Mouse (Mus musculus): ENCODE results near the gene Btbd17. TPM values are rescaled to one million over a fixed set of nuclear protein-coding genes. Genes with fewer than 3 reads are reported as not detected.

The Btbd17 gene
- polyA plus RNA-seq, 1 experiment: 0.04 TPM

DNA sequence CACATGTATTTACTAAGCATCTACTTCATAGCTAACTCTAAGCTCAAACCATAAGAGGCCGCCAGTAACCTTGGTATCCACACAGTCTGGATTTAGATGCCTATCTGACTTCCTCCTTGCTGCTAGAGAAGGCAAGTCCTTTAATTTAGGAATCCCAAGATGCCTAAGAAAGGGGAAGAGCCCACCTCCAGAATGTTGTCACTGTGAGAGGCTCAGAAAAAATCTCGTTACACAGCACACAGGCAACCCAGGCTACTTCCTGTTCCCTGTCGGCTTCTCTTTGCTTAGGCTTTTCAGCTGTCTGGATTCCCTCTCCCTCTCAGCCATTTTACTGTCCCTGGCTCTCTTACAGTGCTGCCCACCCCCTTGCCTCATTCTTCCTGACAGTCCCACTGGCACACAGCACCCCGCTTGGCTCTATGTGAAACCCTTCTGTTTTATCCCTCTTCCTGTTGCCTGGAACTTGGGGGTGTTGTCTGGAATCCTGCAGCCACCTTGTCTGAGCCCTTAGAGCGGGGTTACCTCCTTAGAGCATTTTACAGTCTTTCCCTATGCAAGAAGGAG lies 2.7 kb downstream of the Btbd17 start:
- Histone ChIP-seq H3K36me3 (replicated peaks; ENCODE audit: low read length) (no peaks in the 10 kb centered on the region), H3K4me1 (peaks cover 58% of the 10 kb centered on the region), H3K9me3 (no peaks in the 10 kb centered on the region), H3K27me3 (replicated peaks) (peaks cover 99% of the 10 kb centered on the region), H3K4me3 (replicated peaks) (no peak overlapping the region)
- TF ChIP-seq GATA1 (IDR thresholded peaks at IDR 0.05; ENCODE audit: borderline replicate concordance, low read length) (no peak), FLI1 (IDR thresholded peaks at IDR 0.05; ENCODE audit: low read length) (no peak)

GRCm38 (mm10) chr11:114791891-114792411 lies 3.8 kb downstream of the Btbd17 start:
- Histone ChIP-seq H3K27me3 (replicated peaks) (peaks cover 99% of the 10 kb centered on the region), H3K4me1 (peaks cover 58% of the 10 kb centered on the region), H3K4me3 (replicated peaks) (peak overlapping the region; percentile 65), H3K36me3 (replicated peaks; ENCODE audit: low read length) (no peaks in the 10 kb centered on the region), H3K9me3 (no peaks in the 10 kb centered on the region)
- no peak for TF ChIP-seq FLI1 (IDR thresholded peaks at IDR 0.05; ENCODE audit: low read length)

- peak overlapping the region; percentile 65 for H3K4me3 ChIP-seq (replicated peaks)
- peaks cover 99% of the 10 kb centered on the region for H3K27me3 ChIP-seq (replicated peaks)
Measured at GRCm38 (mm10) chr11:114791351-114791889, 4.3 kb downstream of the Btbd17 start.

DNA sequence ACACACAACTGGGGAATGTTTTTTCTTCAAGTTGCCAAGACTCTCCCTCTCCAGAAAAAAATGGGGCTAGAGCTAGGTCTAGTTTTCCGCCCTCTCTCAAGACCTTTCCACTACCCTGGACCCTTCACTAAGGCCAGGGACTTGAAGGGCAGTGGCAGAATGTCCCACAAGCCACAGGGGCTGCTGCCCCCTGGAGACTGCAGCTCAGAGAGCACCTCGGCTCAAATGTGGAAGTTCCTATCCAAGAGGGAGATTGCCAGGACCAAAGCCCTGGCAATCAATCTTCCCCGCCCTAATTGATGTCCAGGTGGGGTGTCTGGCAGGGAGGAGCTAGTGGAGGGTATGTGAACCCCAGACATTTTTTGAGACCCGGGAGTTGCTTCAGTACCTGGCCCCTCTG lies 4.9 kb downstream of the Btbd17 start:
- peaks cover 63% of the 10 kb centered on the region for H3K4me1 ChIP-seq
- H3K36me3 ChIP-seq (replicated peaks; ENCODE audit: low read length): no peaks in the 10 kb centered on the region
- TF ChIP-seq FLI1 (IDR thresholded peaks at IDR 0.05; ENCODE audit: low read length) (no peak), GATA1 (IDR thresholded peaks at IDR 0.05; ENCODE audit: borderline replicate concordance, low read length) (no peak)
- H3K4me3 ChIP-seq (replicated peaks): no peak overlapping the region
- peaks cover 99% of the 10 kb centered on the region for H3K27me3 ChIP-seq (replicated peaks)
- peaks cover 3% of the 10 kb centered on the region; the same call in 1 of the 2 replicates for H3K9me3 ChIP-seq

More at GRCm38 (mm10) chr11:114791351-114791889, 4.3 kb downstream of the Btbd17 start:
- H3K36me3 ChIP-seq (replicated peaks; ENCODE audit: low read length): no peaks in the 10 kb centered on the region
- H3K9me3 ChIP-seq: no peaks in the 10 kb centered on the region; the same call in 1 of the 2 replicates
- peaks cover 61% of the 10 kb centered on the region for H3K4me1 ChIP-seq
- TF ChIP-seq GATA1 (IDR thresholded peaks at IDR 0.05; ENCODE audit: borderline replicate concordance, low read length): no peak
- TF ChIP-seq FLI1 (IDR thresholded peaks at IDR 0.05; ENCODE audit: low read length): no peak

DNA sequence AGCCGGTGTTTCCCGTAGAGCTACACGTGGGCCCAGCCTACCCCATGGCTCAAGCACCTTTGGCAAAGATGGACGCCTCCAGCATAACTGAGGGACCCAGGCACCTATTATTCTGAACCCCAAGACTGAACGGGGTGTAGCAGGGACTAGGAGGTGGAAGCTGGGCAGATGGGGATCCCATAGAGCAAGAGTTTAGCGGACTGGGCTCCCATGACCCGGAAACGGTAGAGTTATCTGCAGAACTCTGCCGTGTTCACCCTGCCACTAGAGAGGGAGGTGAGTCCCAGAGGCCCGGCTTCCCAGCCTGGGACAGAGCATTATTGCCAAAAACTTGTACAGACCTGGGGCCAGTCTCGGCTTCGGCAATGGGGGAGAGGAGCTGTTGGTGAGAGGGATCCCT lies 5.6 kb downstream of the Btbd17 start:
- no peaks in the 10 kb centered on the region for H3K36me3 ChIP-seq (replicated peaks; ENCODE audit: low read length)
- no peak for TF ChIP-seq FLI1 (IDR thresholded peaks at IDR 0.05; ENCODE audit: low read length)
- TF ChIP-seq GATA1 (IDR thresholded peaks at IDR 0.05; ENCODE audit: borderline replicate concordance, low read length): no peak
- H3K4me1 ChIP-seq: peaks cover 56% of the 10 kb centered on the region
- peaks cover 99% of the 10 kb centered on the region for H3K27me3 ChIP-seq (replicated peaks)
- no peak overlapping the region for H3K4me3 ChIP-seq (replicated peaks)
- H3K9me3 ChIP-seq: peaks cover 3% of the 10 kb centered on the region; the same call in 1 of the 2 replicates

- TF ChIP-seq GATA1 (IDR thresholded peaks at IDR 0.05; ENCODE audit: borderline replicate concordance, low read length) (no peak), FLI1 (IDR thresholded peaks at IDR 0.05; ENCODE audit: low read length) (no peak)
- Histone ChIP-seq H3K27me3 (replicated peaks) (peaks cover 99% of the 10 kb centered on the region), H3K4me1 (peaks cover 53% of the 10 kb centered on the region), H3K4me3 (replicated peaks) (no peak overlapping the region), H3K9me3 (peaks cover 3% of the 10 kb centered on the region; the same call in 1 of the 2 replicates), H3K36me3 (replicated peaks; ENCODE audit: low read length) (no peaks in the 10 kb centered on the region)
Measured at GRCm38 (mm10) chr11:114789716-114790115, 6.0 kb downstream of the Btbd17 start.

- H3K9me3 ChIP-seq: peaks cover 3% of the 10 kb centered on the region; the same call in 1 of the 2 replicates
- TF ChIP-seq GATA1 (IDR thresholded peaks at IDR 0.05; ENCODE audit: borderline replicate concordance, low read length) (no peak), FLI1 (IDR thresholded peaks at IDR 0.05; ENCODE audit: low read length) (no peak)
- H3K4me3 ChIP-seq (replicated peaks): peak overlapping the region; percentile 51
- H3K36me3 ChIP-seq (replicated peaks; ENCODE audit: low read length): no peaks in the 10 kb centered on the region
- peaks cover 100% of the 10 kb centered on the region for H3K27me3 ChIP-seq (replicated peaks)
- peaks cover 51% of the 10 kb centered on the region for H3K4me1 ChIP-seq
Measured at GRCm38 (mm10) chr11:114789061-114789714, 6.6 kb downstream of the Btbd17 start.

DNA sequence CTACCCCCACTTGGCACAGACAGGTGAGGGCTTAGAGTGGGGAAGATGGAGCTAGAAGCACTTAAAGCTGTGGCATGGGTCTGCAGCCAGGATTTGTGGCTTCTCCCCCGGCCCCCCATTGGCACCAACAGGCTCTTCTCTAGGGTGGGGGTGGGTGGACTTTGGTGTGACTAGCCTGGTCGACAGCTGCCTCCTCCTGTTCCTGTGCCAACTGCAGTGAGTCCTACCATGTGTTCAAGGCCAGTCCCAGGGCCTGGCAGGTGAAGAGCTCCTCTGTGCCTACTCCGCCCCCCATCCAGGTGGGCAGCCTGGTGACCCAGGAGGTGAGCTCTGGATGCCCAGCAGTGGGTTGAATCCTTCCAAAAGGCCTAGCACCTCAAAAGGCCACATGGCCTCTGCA lies 8.1 kb downstream of the Btbd17 start:
- Histone ChIP-seq H3K4me3 (replicated peaks) (no peak overlapping the region), H3K9me3 (peaks cover 3% of the 10 kb centered on the region; the same call in 1 of the 2 replicates), H3K4me1 (peaks cover 39% of the 10 kb centered on the region), H3K27me3 (replicated peaks) (peaks cover 100% of the 10 kb centered on the region), H3K36me3 (replicated peaks; ENCODE audit: low read length) (no peaks in the 10 kb centered on the region)
- TF ChIP-seq GATA1 (IDR thresholded peaks at IDR 0.05; ENCODE audit: borderline replicate concordance, low read length): no peak

DNA sequence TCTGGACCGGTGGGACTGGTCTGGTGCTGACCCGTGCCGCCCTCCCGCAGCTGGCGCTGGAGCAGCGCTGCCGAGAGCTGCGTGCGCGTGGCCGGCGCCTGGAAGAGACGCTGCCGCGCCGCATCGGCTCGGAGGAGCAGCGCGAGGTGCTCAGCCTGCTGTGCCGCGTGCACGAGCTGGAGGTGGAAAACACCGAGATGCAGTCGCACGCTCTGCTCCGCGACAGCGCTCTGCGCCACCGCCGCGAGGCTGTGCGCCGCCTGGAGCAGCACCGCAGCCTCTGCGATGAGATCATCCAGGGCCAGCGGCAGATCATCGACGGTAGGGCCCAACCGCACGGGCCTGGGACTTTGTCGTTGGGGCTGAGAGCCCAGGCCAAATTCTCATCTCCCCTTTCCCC lies 9.4 kb downstream of the Btbd17 start:
- H3K4me3 ChIP-seq (replicated peaks): peak overlapping the region; percentile 69
- H3K27me3 ChIP-seq (replicated peaks): peaks cover 100% of the 10 kb centered on the region
- peaks cover 28% of the 10 kb centered on the region for H3K4me1 ChIP-seq
- TF ChIP-seq FLI1 (IDR thresholded peaks at IDR 0.05; ENCODE audit: low read length): no peak
- no peak for TF ChIP-seq GATA1 (IDR thresholded peaks at IDR 0.05; ENCODE audit: borderline replicate concordance, low read length)
- no peaks in the 10 kb centered on the region for H3K36me3 ChIP-seq (replicated peaks; ENCODE audit: low read length)
- H3K9me3 ChIP-seq: peaks cover 3% of the 10 kb centered on the region; the same call in 1 of the 2 replicates

- no peak for TF ChIP-seq GATA1 (IDR thresholded peaks at IDR 0.05; ENCODE audit: borderline replicate concordance, low read length)
- TF ChIP-seq FLI1 (IDR thresholded peaks at IDR 0.05; ENCODE audit: low read length): no peak
- Histone ChIP-seq H3K27me3 (replicated peaks) (peaks cover 100% of the 10 kb centered on the region), H3K4me1 (peaks cover 26% of the 10 kb centered on the region), H3K4me3 (replicated peaks) (peak overlapping the region; percentile 69), H3K36me3 (replicated peaks; ENCODE audit: low read length) (no peaks in the 10 kb centered on the region), H3K9me3 (peaks cover 3% of the 10 kb centered on the region; the same call in 1 of the 2 replicates)
Measured at GRCm38 (mm10) chr11:114785892-114786291, 9.9 kb downstream of the Btbd17 start.
